Mouse (Mus musculus): ENCODE results near the gene Mical3. TPM values are rescaled to one million over a fixed set of nuclear protein-coding genes. Genes with fewer than 3 reads are reported as not detected.

Gene Mical3
- polyA plus RNA-seq, 1 experiment from 2014 or later, result 37.0 TPM

GRCm38 (mm10) chr6:120940446-120941083 lies 190.2 kb downstream of the Mical3 start:
- Histone ChIP-seq H3K4me3 (ENCODE audit: low read depth, low read length) (no peak overlapping the region), H3K36me3 (ENCODE audit: control insufficient read depth, insufficient read depth, low read length) (peaks cover 4% of the 10 kb centered on the region), H3K9ac (ENCODE audit: low read depth, low read length) (no peak overlapping the region), H3K4me1 (ENCODE audit: control insufficient read depth, insufficient read depth, low read length) (no peaks in the 10 kb centered on the region), H3K9me3 (replicated peaks; ENCODE audit: control insufficient read depth, low read length, poor library complexity, severe bottlenecking) (no peaks in the 10 kb centered on the region), H3K27ac (ENCODE audit: low read length) (no peak overlapping the region), H3K4me2 (ENCODE audit: low read length) (no peak overlapping the region), H3K27me3 (ENCODE audit: control insufficient read depth, insufficient read depth, low read depth, low read length) (no peaks in the 10 kb centered on the region)
- ATAC-seq, result no peak
- WGBS, result 88% methylated on average over 7 of the region's 7 CpGs

- Histone ChIP-seq H3K4me2 (ENCODE audit: low read length) (no peak overlapping the region), H3K36me3 (ENCODE audit: control insufficient read depth, insufficient read depth, low read length) (peaks cover 7% of the 10 kb centered on the region), H3K27me3 (ENCODE audit: control insufficient read depth, insufficient read depth, low read depth, low read length) (no peaks in the 10 kb centered on the region), H3K27ac (ENCODE audit: low read length) (no peak overlapping the region), H3K9me3 (replicated peaks; ENCODE audit: control insufficient read depth, low read length, poor library complexity, severe bottlenecking) (no peaks in the 10 kb centered on the region), H3K4me3 (ENCODE audit: low read depth, low read length) (no peak overlapping the region), H3K4me1 (ENCODE audit: control insufficient read depth, insufficient read depth, low read length) (no peaks in the 10 kb centered on the region), H3K9ac (ENCODE audit: low read depth, low read length) (no peak overlapping the region)
- ATAC-seq, result no peak
- 87% methylated on average over 3 of the region's 3 CpGs for WGBS
These were observed 191.0 kb downstream of the Mical3 start for GRCm38 (mm10) chr6:120939783-120940182.

- ATAC-seq, result no peak
- Histone ChIP-seq H3K4me3 (ENCODE audit: low read depth, low read length) (no peak overlapping the region), H3K4me1 (ENCODE audit: control insufficient read depth, insufficient read depth, low read length) (no peaks in the 10 kb centered on the region), H3K36me3 (ENCODE audit: control insufficient read depth, insufficient read depth, low read length) (peaks cover 15% of the 10 kb centered on the region), H3K27me3 (ENCODE audit: control insufficient read depth, insufficient read depth, low read depth, low read length) (no peaks in the 10 kb centered on the region), H3K27ac (ENCODE audit: low read length) (no peak overlapping the region), H3K4me2 (ENCODE audit: low read length) (no peak overlapping the region), H3K9ac (ENCODE audit: low read depth, low read length) (no peak overlapping the region), H3K9me3 (replicated peaks; ENCODE audit: control insufficient read depth, low read length, poor library complexity, severe bottlenecking) (no peaks in the 10 kb centered on the region)
- 93% methylated on average over 12 of the region's 12 CpGs for WGBS
These were observed 191.9 kb downstream of the Mical3 start for GRCm38 (mm10) chr6:120938763-120939450.

GRCm38 (mm10) chr6:120937999-120938608 lies 192.7 kb downstream of the Mical3 start:
- Histone ChIP-seq H3K4me1 (ENCODE audit: control insufficient read depth, insufficient read depth, low read length) (no peaks in the 10 kb centered on the region), H3K9me3 (replicated peaks; ENCODE audit: control insufficient read depth, low read length, poor library complexity, severe bottlenecking) (no peaks in the 10 kb centered on the region), H3K36me3 (ENCODE audit: control insufficient read depth, insufficient read depth, low read length) (peaks cover 22% of the 10 kb centered on the region), H3K27ac (ENCODE audit: low read length) (no peak overlapping the region), H3K4me2 (ENCODE audit: low read length) (no peak overlapping the region), H3K9ac (ENCODE audit: low read depth, low read length) (no peak overlapping the region), H3K27me3 (ENCODE audit: control insufficient read depth, insufficient read depth, low read depth, low read length) (no peaks in the 10 kb centered on the region), H3K4me3 (ENCODE audit: low read depth, low read length) (no peak overlapping the region)
- WGBS, result 63% methylated on average over 11 of the region's 11 CpGs
- ATAC-seq, result no peak

GRCm38 (mm10) chr6:120937104-120937617 lies 193.6 kb downstream of the Mical3 start:
- no peaks in the 10 kb centered on the region for H3K4me1 ChIP-seq (ENCODE audit: control insufficient read depth, insufficient read depth, low read length)
- H3K9ac ChIP-seq (ENCODE audit: low read depth, low read length), result no peak overlapping the region
- peaks cover 29% of the 10 kb centered on the region for H3K36me3 ChIP-seq (ENCODE audit: control insufficient read depth, insufficient read depth, low read length)
- no peak overlapping the region for H3K4me2 ChIP-seq (ENCODE audit: low read length)
- H3K9me3 ChIP-seq (replicated peaks; ENCODE audit: control insufficient read depth, low read length, poor library complexity, severe bottlenecking), result no peaks in the 10 kb centered on the region
- H3K27me3 ChIP-seq (ENCODE audit: control insufficient read depth, insufficient read depth, low read depth, low read length), result no peaks in the 10 kb centered on the region
- ATAC-seq, result no peak
- no peak overlapping the region for H3K27ac ChIP-seq (ENCODE audit: low read length)
- WGBS, result 85% methylated on average over 16 of the region's 16 CpGs
- no peak overlapping the region for H3K4me3 ChIP-seq (ENCODE audit: low read depth, low read length)

- H3K27ac ChIP-seq (ENCODE audit: low read length), result no peak overlapping the region
- H3K36me3 ChIP-seq (ENCODE audit: control insufficient read depth, insufficient read depth, low read length), result peaks cover 31% of the 10 kb centered on the region
- no peaks in the 10 kb centered on the region for H3K27me3 ChIP-seq (ENCODE audit: control insufficient read depth, insufficient read depth, low read depth, low read length)
- 66% methylated on average over 4 of the region's 4 CpGs for WGBS
- H3K4me3 ChIP-seq (ENCODE audit: low read depth, low read length), result no peak overlapping the region
- no peak for ATAC-seq
- no peaks in the 10 kb centered on the region for H3K9me3 ChIP-seq (replicated peaks; ENCODE audit: control insufficient read depth, low read length, poor library complexity, severe bottlenecking)
- no peak overlapping the region for H3K4me2 ChIP-seq (ENCODE audit: low read length)
- no peaks in the 10 kb centered on the region for H3K4me1 ChIP-seq (ENCODE audit: control insufficient read depth, insufficient read depth, low read length)
- H3K9ac ChIP-seq (ENCODE audit: low read depth, low read length), result no peak overlapping the region
These were observed 196.6 kb downstream of the Mical3 start for GRCm38 (mm10) chr6:120934176-120934575.

GRCm38 (mm10) chr6:120933670-120934069 lies 197.1 kb downstream of the Mical3 start:
- Histone ChIP-seq H3K36me3 (ENCODE audit: control insufficient read depth, insufficient read depth, low read length) (peaks cover 32% of the 10 kb centered on the region), H3K4me1 (ENCODE audit: control insufficient read depth, insufficient read depth, low read length) (no peaks in the 10 kb centered on the region), H3K27ac (ENCODE audit: low read length) (no peak overlapping the region), H3K27me3 (ENCODE audit: control insufficient read depth, insufficient read depth, low read depth, low read length) (no peaks in the 10 kb centered on the region), H3K4me3 (ENCODE audit: low read depth, low read length) (no peak overlapping the region), H3K9me3 (replicated peaks; ENCODE audit: control insufficient read depth, low read length, poor library complexity, severe bottlenecking) (no peaks in the 10 kb centered on the region), H3K4me2 (ENCODE audit: low read length) (no peak overlapping the region), H3K9ac (ENCODE audit: low read depth, low read length) (no peak overlapping the region)
- 88% methylated on average over 7 of the region's 7 CpGs for WGBS
- no peak for ATAC-seq

- Histone ChIP-seq H3K4me1 (ENCODE audit: control insufficient read depth, insufficient read depth, low read length) (no peaks in the 10 kb centered on the region), H3K4me3 (ENCODE audit: low read depth, low read length) (no peak overlapping the region), H3K27ac (ENCODE audit: low read length) (no peak overlapping the region), H3K27me3 (ENCODE audit: control insufficient read depth, insufficient read depth, low read depth, low read length) (no peaks in the 10 kb centered on the region), H3K9me3 (replicated peaks; ENCODE audit: control insufficient read depth, low read length, poor library complexity, severe bottlenecking) (no peaks in the 10 kb centered on the region), H3K9ac (ENCODE audit: low read depth, low read length) (no peak overlapping the region), H3K36me3 (ENCODE audit: control insufficient read depth, insufficient read depth, low read length) (peaks cover 34% of the 10 kb centered on the region), H3K4me2 (ENCODE audit: low read length) (no peak overlapping the region)
- 96% methylated on average over 12 of the region's 12 CpGs for WGBS
- no peak for ATAC-seq
These were observed 198.2 kb downstream of the Mical3 start for GRCm38 (mm10) chr6:120932597-120932996.

All from midbrain, embryonic 16.5 days (tissue).